Mouse (Mus musculus) CD4-positive, CD25-positive, alpha-beta regulatory T cell (primary cell): ENCODE results near the gene Tfdp1. TPM values are rescaled to one million over a fixed set of nuclear protein-coding genes. Genes with fewer than 3 reads are reported as not detected.

ENCODE experiments used
- polyA plus RNA-seq: library from polyadenylated mRNA; unstranded; fragments of 100-300 nt; shearing (Covaris generic); gene quantifications from one replicate; pipeline ENCODE4 v1.2.1, GENCODE M21; 2017

Tfdp1 gene
- polyA plus RNA-seq, result 81.3 TPM

DNA sequence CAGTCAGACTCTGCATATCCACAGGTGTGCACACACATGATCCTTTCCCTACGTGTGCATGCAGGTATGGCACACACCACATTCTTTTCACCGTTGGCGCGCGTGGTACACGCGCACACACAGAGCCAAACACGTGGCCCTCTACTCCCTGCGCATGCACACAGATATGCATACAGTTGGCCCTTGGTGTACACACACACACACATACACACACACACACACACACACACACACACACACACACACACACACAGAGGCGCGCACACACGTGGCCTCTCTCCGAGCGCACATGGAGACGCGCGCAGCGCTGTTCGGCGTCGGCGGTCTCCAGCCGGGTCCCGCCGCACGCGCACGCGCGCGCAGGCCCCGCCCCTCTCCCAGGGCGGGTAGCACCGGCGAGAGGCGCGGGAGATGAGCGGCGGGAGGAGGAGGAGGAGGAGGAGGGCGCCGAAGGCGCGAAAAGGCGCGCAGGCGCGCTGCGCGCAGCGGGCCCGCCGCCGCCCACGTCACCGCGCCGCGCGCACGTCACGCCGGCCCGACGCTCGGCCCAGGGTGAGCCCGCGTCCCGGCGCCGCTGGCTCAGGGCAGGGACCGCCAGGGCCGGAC is at the start of gene Tfdp1:
Gene Tfdp1 (plus strand): TSS at position 497 of the 606 bp plus-strand sequence.

GRCm38 (mm10) chr8:13396725-13397124 is 58.2 kb downstream of the Tfdp1 start, which contains the start of gene Atp4b:
TSS of gene Atp4b (minus strand) at chr8:13396825.

GRCm38 (mm10) chr8:13404666-13405131 is 66.1 kb downstream of the Tfdp1 start, which contains the start of gene Grk1:
TSS of gene Grk1 (plus strand) at chr8:13405081.

Other genes with a start within 250 kb of the Tfdp1 start
- gene Pcid2, start 233.3 kb upstream of the Tfdp1 start, polyA plus RNA-seq, result 47.2 TPM
- 41.7 TPM for gene Cul4a, start 233.1 kb upstream of the Tfdp1 start, polyA plus RNA-seq
- 289 TPM for gene Lamp1, start 179.6 kb upstream of the Tfdp1 start, polyA plus RNA-seq
- 3.1 TPM for gene Grtp1, start 138.1 kb upstream of the Tfdp1 start, polyA plus RNA-seq
- 0.13 TPM for gene Adprhl1, start 84.6 kb upstream of the Tfdp1 start, polyA plus RNA-seq
- gene Dcun1d2, start 50.6 kb upstream of the Tfdp1 start, polyA plus RNA-seq, result 35.7 TPM
- gene Tmco3, start 50.6 kb upstream of the Tfdp1 start, polyA plus RNA-seq, result 39.6 TPM
- gene Atp4b, start 58.1 kb downstream of the Tfdp1 start, polyA plus RNA-seq, result not detected
- gene Grk1, start 66.3 kb downstream of the Tfdp1 start, polyA plus RNA-seq, result not detected
- gene Tmem255b, start 96.4 kb downstream of the Tfdp1 start, polyA plus RNA-seq, result not detected
- 0.07 TPM for gene Gas6, start 155.7 kb downstream of the Tfdp1 start, polyA plus RNA-seq
- gene 1700029H14Rik, start 223.7 kb downstream of the Tfdp1 start, polyA plus RNA-seq, result not detected